Mouse (Mus musculus): Measurements from ENCODE around the gene Nwd2.

Gene Nwd2

GRCm38 (mm10) chr5:63649070-63649532, at the start of gene Nwd2:
Nwd2 (plus strand) TSS chr5:63649102.
- no peak for DNase-seq (ENCODE audit: low read depth)

GRCm38 (mm10) chr5:63607447-63607846, 41.5 kb upstream of the Nwd2 start:
- DNase-seq (ENCODE audit: low read depth): no peak

GRCm38 (mm10) chr5:63616792-63617668, 31.9 kb upstream of the Nwd2 start:
- DNase-seq (ENCODE audit: low read depth): no peak

- no peak for DNase-seq (ENCODE audit: low read depth)
Observed at GRCm38 (mm10) chr5:63624123-63624522, 24.8 kb upstream of the Nwd2 start.

- no peak for DNase-seq (ENCODE audit: low read depth)
Observed at GRCm38 (mm10) chr5:63627832-63628530, 20.9 kb upstream of the Nwd2 start.

GRCm38 (mm10) chr5:63628531-63628871, 20.4 kb upstream of the Nwd2 start:
- no peak for DNase-seq (ENCODE audit: low read depth)

- no peak for DNase-seq (ENCODE audit: low read depth)
Observed at GRCm38 (mm10) chr5:63634636-63635035, 14.3 kb upstream of the Nwd2 start.

- DNase-seq (ENCODE audit: low read depth): no peak
Observed at GRCm38 (mm10) chr5:63648187-63648586, 715 bp upstream of the Nwd2 start.

GRCm38 (mm10) chr5:63649533-63650464, 897 bp downstream of the Nwd2 start:
- no peak for DNase-seq (ENCODE audit: low read depth)

- no peak for DNase-seq (ENCODE audit: low read depth)
Observed at GRCm38 (mm10) chr5:63651813-63652212, 2.9 kb downstream of the Nwd2 start.

GRCm38 (mm10) chr5:63652705-63653104, 3.8 kb downstream of the Nwd2 start:
- DNase-seq (ENCODE audit: low read depth): no peak

GRCm38 (mm10) chr5:63666884-63667283, 18.0 kb downstream of the Nwd2 start:
- DNase-seq (ENCODE audit: low read depth): no peak

GRCm38 (mm10) chr5:63675934-63676333, 27.0 kb downstream of the Nwd2 start:
- DNase-seq (ENCODE audit: low read depth): no peak

- DNase-seq (ENCODE audit: low read depth): no peak
Observed at GRCm38 (mm10) chr5:63689084-63689483, 40.2 kb downstream of the Nwd2 start.

- no peak for DNase-seq (ENCODE audit: low read depth)
Observed at GRCm38 (mm10) chr5:63696784-63697183, 47.9 kb downstream of the Nwd2 start.

GRCm38 (mm10) chr5:63697196-63697595, 48.3 kb downstream of the Nwd2 start:
- no peak for DNase-seq (ENCODE audit: low read depth)

GRCm38 (mm10) chr5:63728955-63729354, 80.1 kb downstream of the Nwd2 start:
- DNase-seq (ENCODE audit: low read depth): no peak

GRCm38 (mm10) chr5:63735521-63735920, 86.6 kb downstream of the Nwd2 start:
- DNase-seq (ENCODE audit: low read depth): no peak

- no peak for DNase-seq (ENCODE audit: low read depth)
Observed at GRCm38 (mm10) chr5:63743426-63743825, 94.5 kb downstream of the Nwd2 start.

GRCm38 (mm10) chr5:63748299-63748698, 99.4 kb downstream of the Nwd2 start:
- no peak for DNase-seq (ENCODE audit: low read depth)

- DNase-seq (ENCODE audit: low read depth): no peak
Observed at GRCm38 (mm10) chr5:63748759-63749158, 99.9 kb downstream of the Nwd2 start.

GRCm38 (mm10) chr5:63755092-63755761, 106.3 kb downstream of the Nwd2 start:
- no peak for DNase-seq (ENCODE audit: low read depth)

All from c-Kit-positive CD71-negative TER-119-negative erythroid progenitor cells, embryonic 14.5 days (primary cell).